ENCODE assay signal across 12 mouse cellular contexts in genomic region chr5:148418436-148418835, GRCm38 (mm10).
"Had no signal": no experiment of that assay in that cellular context is flagged by ENCODE, and none has a peak within 500 bp of the region (broad histone marks: within the 10 kb centered on the region; RNA-seq: fewer than 3 reads in every experiment).

No protein-coding gene starts in this region.

- H3K27ac ChIP-seq: liver, embryonic 15.5 days; lung, embryonic 15.5 days; macrophage; midbrain, embryonic 13.5 days; midbrain, embryonic 15.5 days; neural tube, embryonic 12.5 days; stomach, embryonic 15.5 days; stomach, postnatal 0 days had no signal

- H3K9ac ChIP-seq: liver, embryonic 15.5 days; liver, postnatal 0 days; lung, embryonic 15.5 days; midbrain, embryonic 13.5 days; midbrain, embryonic 15.5 days; neural tube, embryonic 12.5 days; stomach, embryonic 15.5 days had no signal

- H3K4me2 ChIP-seq: liver, embryonic 15.5 days; midbrain, embryonic 11.5 days; midbrain, embryonic 13.5 days; midbrain, embryonic 15.5 days; neural tube, embryonic 12.5 days; stomach, embryonic 15.5 days had no signal

- H3K4me1 ChIP-seq: liver, embryonic 15.5 days; lung, embryonic 15.5 days; midbrain, embryonic 13.5 days; midbrain, embryonic 15.5 days; neural tube, embryonic 12.5 days; stomach, embryonic 15.5 days had no signal

- H3K27me3 ChIP-seq: liver, embryonic 15.5 days; lung, embryonic 15.5 days; midbrain, embryonic 13.5 days; midbrain, embryonic 15.5 days; neural tube, embryonic 12.5 days; stomach, embryonic 15.5 days had no signal

- H3K36me3 ChIP-seq: liver, embryonic 15.5 days; lung, embryonic 15.5 days; midbrain, embryonic 13.5 days; midbrain, embryonic 15.5 days; neural tube, embryonic 12.5 days; stomach, embryonic 15.5 days had no signal

- H3K4me3 ChIP-seq: liver, embryonic 15.5 days; lung, embryonic 15.5 days; megakaryocyte, embryonic 14.5 days; midbrain, embryonic 13.5 days; midbrain, embryonic 15.5 days; neural tube, embryonic 12.5 days; stomach, embryonic 15.5 days had no signal

- DNase-seq: thymus, postnatal 4 days had no signal

- H3K9me3 ChIP-seq: liver, embryonic 15.5 days; lung, embryonic 15.5 days; midbrain, embryonic 13.5 days; midbrain, embryonic 15.5 days; stomach, embryonic 15.5 days had no signal

- ATAC-seq: liver, postnatal 0 days; midbrain, embryonic 13.5 days; midbrain, embryonic 15.5 days had no signal
